ENCODE assay signal across 20 mouse cellular contexts in genomic region chr2:146362932-146363331, GRCm38 (mm10).
DNase-seq lines count a peak whose midpoint lies in the region; ATAC-seq and TF ChIP-seq lines count a peak whose summit lies in the region.
"Had no signal": no experiment of that assay in that cellular context is flagged by ENCODE, and none has a peak within 500 bp of the region (broad histone marks: within the 10 kb centered on the region; RNA-seq: fewer than 3 reads in every experiment).

No protein-coding gene starts in this region.

- no peak overlapping the region for H3K4me2 ChIP-seq in forebrain, embryonic 12.5 days
- no peak overlapping the region for H3K4me2 ChIP-seq in forebrain, embryonic 11.5 days (ENCODE audit: low read depth, low read length, severe bottlenecking)
- H3K4me2 ChIP-seq in stomach, embryonic 16.5 days (ENCODE audit: low read depth, low read length) = no peak overlapping the region
- H3K4me2 ChIP-seq: embryonic facial prominence, embryonic 12.5 days; kidney, embryonic 15.5 days; limb, embryonic 13.5 days; liver, embryonic 13.5 days; lung, embryonic 15.5 days had no signal

- H3K36me3 ChIP-seq in forebrain, embryonic 12.5 days (replicated peaks) = no peaks in the 10 kb centered on the region
- no peaks in the 10 kb centered on the region for H3K36me3 ChIP-seq in forebrain, embryonic 11.5 days (ENCODE audit: control insufficient read depth, insufficient read depth, low read length)
- H3K36me3 ChIP-seq in stomach, embryonic 16.5 days (ENCODE audit: control insufficient read depth, insufficient read depth, low read length) = no peaks in the 10 kb centered on the region
- H3K36me3 ChIP-seq: embryonic facial prominence, embryonic 12.5 days; kidney, embryonic 15.5 days; limb, embryonic 13.5 days; liver, embryonic 13.5 days; lung, embryonic 15.5 days; midbrain, embryonic 10.5 days had no signal

- no peak for TF ChIP-seq CTCF in left cerebral cortex, adult 2 months (IDR thresholded peaks at IDR 0.05)

- H3K27ac ChIP-seq in forebrain, embryonic 12.5 days = 0 out of 2 replicates have a peak overlapping the region, but pooled peaks have one; percentile 13
- H3K27ac ChIP-seq in forebrain, embryonic 11.5 days (ENCODE audit: low read depth, low read length) = no peak overlapping the region
- peak overlapping the region; percentile 44; the same call in 1 of the 2 replicates for H3K27ac ChIP-seq in left cerebral cortex, adult 2 months
- H3K27ac ChIP-seq in stomach, embryonic 16.5 days (ENCODE audit: low read length) = no peak overlapping the region
- H3K27ac ChIP-seq: embryonic facial prominence, embryonic 12.5 days; kidney, embryonic 15.5 days; limb, embryonic 13.5 days; liver, embryonic 13.5 days; lung, embryonic 15.5 days; midbrain, embryonic 10.5 days had no signal

- H3K9me3 ChIP-seq in forebrain, embryonic 12.5 days = no peaks in the 10 kb centered on the region
- H3K9me3 ChIP-seq in forebrain, embryonic 11.5 days (ENCODE audit: control insufficient read depth, low read length) = no peaks in the 10 kb centered on the region
- no peaks in the 10 kb centered on the region for H3K9me3 ChIP-seq in stomach, embryonic 16.5 days (replicated peaks; ENCODE audit: control insufficient read depth, low read length)
- H3K9me3 ChIP-seq: embryonic facial prominence, embryonic 12.5 days; kidney, embryonic 15.5 days; limb, embryonic 13.5 days; liver, embryonic 13.5 days; lung, embryonic 15.5 days; midbrain, embryonic 10.5 days had no signal

- H3K27me3 ChIP-seq in forebrain, embryonic 12.5 days = no peaks in the 10 kb centered on the region
- H3K27me3 ChIP-seq in forebrain, embryonic 11.5 days (ENCODE audit: control insufficient read depth, insufficient read depth, low read length) = no peaks in the 10 kb centered on the region
- no peaks in the 10 kb centered on the region for H3K27me3 ChIP-seq in stomach, embryonic 16.5 days (ENCODE audit: control insufficient read depth, insufficient read depth, low read length)
- H3K27me3 ChIP-seq: embryonic facial prominence, embryonic 12.5 days; kidney, embryonic 15.5 days; limb, embryonic 13.5 days; liver, embryonic 13.5 days; lung, embryonic 15.5 days had no signal

- no peak overlapping the region for H3K9ac ChIP-seq in forebrain, embryonic 12.5 days
- H3K9ac ChIP-seq in forebrain, embryonic 11.5 days (ENCODE audit: low read length) = no peak overlapping the region
- H3K9ac ChIP-seq in stomach, embryonic 16.5 days (ENCODE audit: low read length) = no peak overlapping the region
- H3K9ac ChIP-seq: embryonic facial prominence, embryonic 12.5 days; kidney, embryonic 15.5 days; limb, embryonic 13.5 days; liver, embryonic 13.5 days; lung, embryonic 15.5 days had no signal

- no peak for DNase-seq in forebrain, embryonic 11.5 days (ENCODE audit: low spot score)
- no peak for DNase-seq in left cerebral cortex, adult 2 months (ENCODE audit: extremely low spot score in 1 of 2, low spot score in 2 of 2)
- no peak for DNase-seq in left cerebral cortex, adult 9 months (ENCODE audit: low spot score in 2 of 2)
- DNase-seq in cerebellum, adult 9-11 months = peak; percentile 52
- no peak for DNase-seq in kidney, adult 9 months
- no peak for DNase-seq in urinary bladder, adult 2 months (ENCODE audit: low spot score)
- DNase-seq: adrenal gland, postnatal 36 days; B cell, adult 2 months; gastrocnemius, postnatal 25 days; kidney, postnatal 4 days; liver, embryonic 13.5 days; lung, postnatal 4 days had no signal

- H3K4me3 ChIP-seq in forebrain, embryonic 12.5 days (replicated peaks) = no peak overlapping the region
- H3K4me3 ChIP-seq in forebrain, embryonic 11.5 days (ENCODE audit: low read depth, low read length) = no peak overlapping the region
- no peak overlapping the region for H3K4me3 ChIP-seq in left cerebral cortex, adult 2 months
- H3K4me3 ChIP-seq in stomach, embryonic 16.5 days (replicated peaks; ENCODE audit: low read length) = no peak overlapping the region
- H3K4me3 ChIP-seq: embryonic facial prominence, embryonic 12.5 days; kidney, embryonic 15.5 days; limb, embryonic 13.5 days; liver, embryonic 13.5 days; lung, embryonic 15.5 days; midbrain, embryonic 10.5 days had no signal

- 90% methylated on average over 1 of the region's 1 CpGs for WGBS in forebrain, embryonic 12.5 days
- 87% methylated on average over 1 of the region's 1 CpGs for whole genome bisulfite sequencing in forebrain, embryonic 11.5 days
- WGBS in stomach, embryonic 16.5 days = 48% methylated on average over 1 of the region's 1 CpGs

- ATAC-seq in forebrain, embryonic 12.5 days (ENCODE audit: low FRiP score) = no peak
- ATAC-seq in forebrain, embryonic 11.5 days (replicated peaks; ENCODE audit: low FRiP score) = no peak
- peak; percentile 70 for ATAC-seq in stomach, embryonic 16.5 days (ENCODE audit: insufficient read depth, low FRiP score)
- ATAC-seq: inflammation-experienced regulatory T-cells, adult 6 months had no signal

- intact Hi-C loops in left cerebral cortex, adult 2 months (cut with DNase I) = no loop called here

- no peaks in the 10 kb centered on the region; the same call in none of the 2 replicates for H3K4me1 ChIP-seq in forebrain, embryonic 12.5 days
- no peaks in the 10 kb centered on the region for H3K4me1 ChIP-seq in forebrain, embryonic 11.5 days (replicated peaks; ENCODE audit: control insufficient read depth, insufficient read depth, low read length)
- peaks cover 9% of the 10 kb centered on the region; the same call in 1 of the 2 replicates for H3K4me1 ChIP-seq in stomach, embryonic 16.5 days (ENCODE audit: control insufficient read depth, insufficient read depth, low read length)

Comparison
In these comparisons a context has a peak if more than half of its experiments do, and no peak if none do; other contexts are left out.
1. H3K27ac ChIP-seq: peak in forebrain, embryonic 12.5 days (single experiment) and left cerebral cortex, adult 2 months (single experiment); none in forebrain, embryonic 11.5 days (single experiment) and stomach, embryonic 16.5 days (single experiment).